10 mouse cellular contexts compared by ENCODE assay signal in the genomic region with DNA sequence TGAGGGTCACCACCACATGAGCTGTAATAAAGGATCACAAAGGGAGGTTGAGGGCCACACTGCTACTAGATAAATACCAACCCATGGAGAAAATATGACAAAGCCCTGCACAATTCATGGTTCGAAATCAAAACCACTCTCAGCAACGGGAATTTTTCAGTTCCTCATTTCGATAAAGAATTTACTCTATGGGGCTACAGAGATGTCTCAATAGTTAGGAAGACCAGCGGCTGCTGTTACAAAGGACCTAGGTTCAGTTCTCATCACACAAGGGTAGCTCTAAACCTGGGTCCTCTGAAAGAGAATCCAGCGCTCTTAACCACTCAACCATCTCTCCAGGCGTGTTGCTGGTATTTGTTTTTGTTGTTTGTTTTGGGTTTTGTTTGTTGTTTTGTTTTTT. TPM values are rescaled to one million over a fixed set of nuclear protein-coding genes. Genes with fewer than 3 reads are reported as not detected.
"Had no signal": no experiment of that assay in that cellular context is flagged by ENCODE, and none has a peak within 500 bp of the region (broad histone marks: within the 10 kb centered on the region; RNA-seq: fewer than 3 reads in every experiment).

No protein-coding gene starts in this region.

- ATAC-seq: midbrain, embryonic 16.5 days had no signal

- DNase-seq: lung, adult 18-20 months; lung, embryonic 14.5 days; lung, postnatal 10 days; midbrain, embryonic 14.5 days; right cerebral cortex, postnatal 14 days; thymus, adult 2 months; thymus, postnatal 25 days; thymus, postnatal 4 days had no signal

RNA-seq across cellular contexts. Expression of a gene that starts 31.4 kb away (rescaled TPM):
- total RNA-seq: megakaryocyte-erythroid progenitor cell, adult 5-6 weeks had no signal
